Mouse (Mus musculus): ENCODE results near the gene Fmn2. TPM values are rescaled to one million over a fixed set of nuclear protein-coding genes. Genes with fewer than 3 reads are reported as not detected.

Fmn2 gene
- total RNA-seq, 1 experiment from 2014 or later, result 5.0 TPM

DNA sequence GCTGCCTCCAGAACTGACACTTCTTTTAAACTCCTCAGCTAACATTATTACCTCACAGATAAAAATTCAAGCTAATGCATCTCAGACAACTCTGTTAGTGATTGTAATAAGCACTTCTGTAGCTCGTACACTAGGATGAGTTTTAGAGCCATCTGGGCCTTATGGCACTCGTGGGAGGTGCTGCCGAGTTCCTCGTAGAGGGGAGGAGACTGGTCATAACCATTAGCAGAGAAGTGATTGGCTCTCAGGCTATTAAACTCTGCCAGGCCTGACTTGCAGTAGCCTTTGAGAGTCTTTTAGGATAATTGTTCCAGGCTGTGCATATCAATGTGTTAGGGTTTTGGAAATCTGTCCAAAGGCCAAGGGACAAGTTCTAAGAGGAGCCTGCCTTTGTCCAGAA is 55.6 kb downstream of the Fmn2 start:
- DNase-seq, result no peak

DNA sequence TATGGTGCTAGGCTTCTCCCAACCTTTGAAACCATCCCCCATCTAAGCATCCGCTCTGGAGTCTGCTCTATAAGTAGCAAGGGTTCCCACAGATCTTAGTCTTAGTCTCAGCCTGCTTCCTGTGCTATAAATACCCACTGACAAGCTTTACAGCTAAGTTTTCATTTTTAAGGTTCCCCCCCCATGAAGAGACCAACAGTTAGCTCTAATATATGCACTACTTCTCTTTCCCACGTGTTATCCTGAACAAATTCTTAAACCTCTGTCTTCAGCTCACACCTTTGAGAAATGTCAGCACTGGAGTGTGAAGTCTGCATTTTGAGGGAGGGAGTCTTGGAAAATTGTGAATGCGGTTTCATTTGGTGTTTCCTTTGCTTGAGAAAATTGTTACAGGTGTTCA is 56.2 kb downstream of the Fmn2 start:
- DNase-seq, result no peak

GRCm38 (mm10) chr1:174558488-174558887 is 56.9 kb downstream of the Fmn2 start:
- no peak for DNase-seq

DNA sequence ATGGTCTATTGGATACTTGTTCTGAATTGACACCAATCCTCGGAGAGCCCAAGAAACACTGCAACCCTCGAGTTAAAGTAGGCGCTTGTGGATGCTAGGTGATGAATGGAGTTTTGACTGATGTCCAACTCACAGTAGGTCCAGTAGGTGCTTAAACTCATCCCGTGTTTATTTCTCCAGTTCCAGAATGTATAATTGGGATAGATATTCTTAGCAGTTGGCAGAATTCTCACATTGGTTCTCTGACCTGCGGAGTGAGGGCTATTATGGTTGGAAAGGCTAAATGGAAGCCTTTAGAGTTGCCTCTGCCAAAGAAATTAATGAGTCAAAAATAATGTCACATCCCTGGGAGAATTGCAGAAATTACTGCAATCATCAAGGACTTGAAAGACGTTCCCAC is 62.9 kb downstream of the Fmn2 start:
- DNase-seq, result no peak

GRCm38 (mm10) chr1:174568609-174569008 is 67.0 kb downstream of the Fmn2 start:
- no peak for DNase-seq

DNA sequence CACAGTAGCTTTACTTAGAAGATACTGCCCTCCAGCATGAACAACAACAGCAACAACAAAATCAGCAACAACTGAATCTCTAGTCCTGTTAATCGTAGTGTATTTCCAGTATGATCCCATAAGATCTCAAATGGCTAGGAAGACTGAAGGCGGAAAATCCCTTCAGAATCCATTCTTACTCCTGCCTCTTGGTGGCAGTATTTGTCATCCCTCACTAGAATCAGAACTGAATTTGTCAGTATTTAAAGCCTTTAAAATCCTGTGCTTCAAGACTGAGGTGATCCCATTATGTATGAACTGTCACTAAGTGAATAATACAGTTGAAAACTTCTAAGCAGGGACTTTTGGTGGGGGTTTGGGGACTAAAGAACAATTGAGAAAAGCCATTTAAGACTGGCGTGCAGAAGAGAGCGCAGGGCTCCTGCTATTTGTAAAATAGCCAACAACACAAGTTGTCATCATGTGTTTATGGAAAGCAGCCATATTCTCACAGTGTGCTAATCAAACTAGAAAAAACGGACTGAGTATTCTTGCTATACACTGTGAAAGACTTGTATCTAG is 90.9 kb downstream of the Fmn2 start:
- DNase-seq, result no peak

DNA sequence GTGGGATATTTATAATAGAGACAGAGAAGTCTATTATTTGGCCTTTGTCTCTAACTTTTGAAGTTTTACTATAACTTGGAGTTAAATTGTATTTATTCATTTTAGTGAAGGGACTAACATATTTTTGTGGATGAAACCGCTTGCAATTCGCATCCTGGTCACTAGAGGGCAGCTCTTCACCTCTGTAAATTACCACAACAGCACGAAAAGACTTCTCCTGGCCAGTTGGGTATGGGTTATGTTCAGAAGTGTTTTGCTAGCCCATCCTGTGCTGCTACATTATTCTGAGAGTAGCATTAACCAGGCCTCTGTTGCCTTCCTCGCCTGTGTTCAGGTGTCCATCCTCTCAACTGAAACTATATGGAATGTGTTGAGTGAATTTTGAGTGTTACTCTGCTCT is 93.4 kb downstream of the Fmn2 start:
- DNase-seq, result peak; percentile 50

DNA sequence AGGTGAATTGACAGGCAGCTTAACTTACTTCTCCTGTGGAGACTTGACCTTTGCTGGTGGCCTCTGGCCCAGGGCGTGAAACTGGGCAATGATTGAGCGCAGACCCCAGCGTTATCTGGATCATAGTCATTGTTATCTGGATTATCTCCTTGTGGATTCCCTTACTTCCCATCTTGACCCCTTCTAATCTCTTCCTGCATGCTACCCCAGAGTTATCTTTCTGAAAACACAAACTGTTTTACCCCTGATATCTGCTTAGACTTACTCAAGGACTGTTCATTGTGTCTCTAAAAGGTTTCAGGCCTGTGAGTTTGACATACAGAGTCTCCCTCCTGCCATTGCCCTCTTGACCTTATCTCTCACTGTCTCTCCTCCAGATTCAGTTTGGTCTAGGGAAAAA is 95.9 kb downstream of the Fmn2 start:
- no peak for DNase-seq

GRCm38 (mm10) chr1:174598226-174598625 is 96.6 kb downstream of the Fmn2 start:
- DNase-seq, result no peak

DNA sequence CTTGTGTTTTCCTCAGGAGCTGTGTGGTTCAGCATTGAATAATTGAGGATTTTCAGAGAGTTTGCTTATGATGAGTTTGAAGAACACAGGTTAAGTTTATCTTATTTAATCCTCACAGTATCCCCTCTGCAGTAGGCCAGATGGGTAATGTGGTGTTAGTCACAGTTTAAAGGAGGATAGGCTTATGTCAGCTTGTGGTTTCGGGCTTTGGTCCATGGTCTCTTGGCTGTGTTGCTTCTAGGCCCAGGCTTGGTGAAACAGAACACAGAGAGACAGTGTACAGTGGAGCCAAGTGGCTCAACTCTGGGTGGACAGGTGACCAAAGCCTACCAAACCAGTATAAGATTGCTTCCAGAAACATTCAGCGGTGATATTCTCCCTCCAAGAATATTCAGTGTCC is 98.4 kb downstream of the Fmn2 start:
- DNase-seq, result no peak

- DNase-seq, result no peak
Observed at GRCm38 (mm10) chr1:174600620-174601019, 99.0 kb downstream of the Fmn2 start.

GRCm38 (mm10) chr1:174617368-174617767 is 115.7 kb downstream of the Fmn2 start:
- no peak for DNase-seq

DNA sequence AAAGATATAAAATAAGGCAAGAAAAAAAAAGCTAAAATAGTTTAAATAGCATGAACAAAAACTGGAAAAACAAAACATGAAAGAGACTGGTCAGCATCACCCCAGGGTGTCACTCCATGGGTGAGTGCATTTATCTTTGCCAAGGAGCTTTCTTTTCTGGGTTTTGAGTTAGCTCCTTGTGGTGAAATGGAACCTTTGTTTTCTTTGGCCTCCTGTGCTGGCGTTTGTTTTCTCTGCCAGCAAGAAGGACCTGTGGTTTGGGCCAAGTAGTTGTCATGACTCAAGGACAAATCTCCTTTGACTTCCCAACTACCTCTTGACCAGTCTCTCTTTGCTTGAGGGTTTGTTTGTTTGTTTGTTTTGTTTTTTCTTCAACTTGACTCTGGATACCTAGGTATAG is 119.9 kb downstream of the Fmn2 start:
- no peak for DNase-seq

- no peak for DNase-seq
Observed at GRCm38 (mm10) chr1:174623054-174623453, 121.4 kb downstream of the Fmn2 start.

DNA sequence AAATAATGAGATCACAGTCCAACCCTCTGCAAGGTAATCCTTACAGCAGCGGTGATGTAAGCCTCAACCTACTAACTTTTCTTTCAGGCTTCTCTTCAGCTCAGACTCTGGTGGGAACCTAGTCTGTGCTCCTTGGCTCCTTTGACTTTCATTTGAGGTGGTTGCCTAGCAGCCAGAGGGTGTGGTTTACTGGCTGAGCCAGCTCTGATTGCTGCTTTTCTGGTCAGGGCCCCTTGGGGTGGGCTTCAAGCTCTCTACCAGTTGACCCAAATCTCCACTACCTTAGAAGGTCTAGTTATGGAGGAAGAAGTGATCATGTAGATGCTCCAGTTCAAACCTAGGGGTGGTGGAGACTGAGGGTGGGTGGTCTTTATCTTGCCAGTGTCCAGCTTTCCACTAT is 128.4 kb downstream of the Fmn2 start:
- no peak for DNase-seq

DNA sequence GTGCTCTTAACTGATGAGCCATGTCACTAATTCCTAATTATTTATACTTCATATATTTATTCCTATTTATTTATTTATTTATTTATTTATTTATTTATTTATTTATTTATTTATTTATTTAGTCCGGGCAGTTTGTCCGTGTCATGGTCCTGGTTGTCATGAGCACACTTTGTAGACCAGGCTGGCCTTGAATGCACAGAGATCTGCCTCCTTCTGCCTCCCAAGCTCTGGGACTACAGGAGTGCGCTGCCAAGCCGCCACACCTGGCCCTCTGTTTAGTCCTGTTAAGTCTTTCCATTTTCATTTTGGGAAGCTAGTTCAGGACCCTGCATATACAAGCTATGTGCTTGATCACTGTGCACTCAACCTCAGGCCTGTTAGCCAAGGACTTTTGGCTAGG is 134.7 kb downstream of the Fmn2 start:
- DNase-seq, result no peak

DNA sequence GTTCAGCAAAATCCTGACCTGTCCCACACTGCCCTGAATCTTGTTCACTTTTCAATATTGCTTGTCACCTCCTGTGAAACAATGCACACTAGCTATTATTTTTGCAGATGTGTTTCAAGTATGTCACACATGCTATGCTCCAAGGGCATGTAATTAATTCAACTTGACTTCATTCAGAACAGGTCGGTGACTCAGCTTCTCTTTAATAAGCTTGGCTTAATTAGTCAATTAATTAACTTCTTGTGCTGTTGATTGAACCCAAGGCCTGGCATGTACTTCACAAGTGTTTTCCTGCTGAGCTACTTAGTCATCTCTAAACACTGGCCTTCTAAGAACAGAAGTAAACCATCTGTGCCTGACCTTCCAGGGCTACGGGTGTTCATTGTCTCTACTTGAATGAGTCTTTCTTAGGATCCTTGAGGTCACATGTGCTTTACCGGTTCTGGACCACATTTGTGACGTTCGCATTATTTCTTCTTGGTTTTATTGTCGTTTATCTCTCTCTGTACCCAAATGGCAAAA is 136.0 kb downstream of the Fmn2 start:
- no peak for DNase-seq

GRCm38 (mm10) chr1:174640901-174641300 is 139.3 kb downstream of the Fmn2 start:
- no peak for DNase-seq

- no peak for DNase-seq
Observed at GRCm38 (mm10) chr1:174643431-174644010, 141.9 kb downstream of the Fmn2 start.

DNA sequence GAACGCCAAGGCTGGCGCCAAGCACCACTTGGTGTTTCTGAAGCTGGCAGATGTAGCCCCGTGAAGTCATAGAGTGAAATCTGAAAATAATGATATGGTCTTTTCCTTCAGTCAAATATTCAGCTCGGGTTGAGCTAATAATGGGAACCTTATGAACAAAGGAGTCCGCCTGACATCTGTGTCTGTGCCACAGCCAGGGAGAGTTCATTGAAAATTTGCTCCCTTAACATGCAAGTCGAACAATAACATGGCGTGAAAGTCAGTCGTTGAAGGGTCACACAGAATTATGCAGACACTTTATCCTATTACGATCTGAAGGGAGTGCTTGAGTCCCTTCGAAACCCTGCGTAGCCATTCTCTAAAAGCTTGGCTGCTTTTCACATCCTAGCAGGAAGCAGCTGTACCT is 147.8 kb downstream of the Fmn2 start:
- no peak for DNase-seq

DNA sequence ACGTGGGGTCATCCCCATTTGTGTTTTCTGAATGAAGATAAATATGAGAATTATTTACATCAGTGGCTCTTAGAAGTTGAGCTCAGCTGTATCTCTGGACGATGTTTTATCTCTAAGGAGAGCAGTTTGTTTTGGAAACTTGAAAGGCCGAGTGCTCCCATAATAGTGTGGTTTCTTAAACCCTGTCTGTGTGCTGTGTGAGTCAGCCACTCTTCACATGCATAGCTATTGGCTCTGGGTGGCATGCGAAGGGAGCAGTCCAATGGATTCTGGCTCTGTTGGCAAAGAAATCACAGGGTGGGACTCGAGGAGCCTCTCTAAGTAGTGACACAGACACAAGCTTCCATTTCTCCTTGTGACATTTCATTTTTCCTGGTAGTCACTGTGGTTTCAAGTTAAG is 152.9 kb downstream of the Fmn2 start:
- no peak for DNase-seq

DNA sequence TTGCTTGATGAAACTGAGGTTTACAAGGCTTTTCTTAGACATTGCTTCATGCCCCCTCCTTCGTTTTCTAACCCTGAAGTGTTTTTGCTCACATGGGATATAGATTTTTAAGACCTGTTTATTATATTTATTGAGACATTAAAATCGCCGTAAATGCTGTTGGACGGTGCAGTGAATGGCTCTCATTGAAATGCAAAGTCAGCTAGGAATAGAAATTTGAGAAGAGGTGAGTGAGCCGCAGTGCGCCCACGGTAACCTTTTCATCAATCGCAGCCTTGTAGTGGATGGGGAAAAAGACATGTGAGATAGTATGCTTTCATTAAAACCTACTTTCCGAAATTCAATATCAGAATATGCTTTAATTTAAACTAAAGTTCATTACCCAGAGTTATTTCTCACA is 153.7 kb downstream of the Fmn2 start:
- DNase-seq, result no peak

GRCm38 (mm10) chr1:174656554-174656953 is 154.9 kb downstream of the Fmn2 start:
- DNase-seq, result no peak

DNA sequence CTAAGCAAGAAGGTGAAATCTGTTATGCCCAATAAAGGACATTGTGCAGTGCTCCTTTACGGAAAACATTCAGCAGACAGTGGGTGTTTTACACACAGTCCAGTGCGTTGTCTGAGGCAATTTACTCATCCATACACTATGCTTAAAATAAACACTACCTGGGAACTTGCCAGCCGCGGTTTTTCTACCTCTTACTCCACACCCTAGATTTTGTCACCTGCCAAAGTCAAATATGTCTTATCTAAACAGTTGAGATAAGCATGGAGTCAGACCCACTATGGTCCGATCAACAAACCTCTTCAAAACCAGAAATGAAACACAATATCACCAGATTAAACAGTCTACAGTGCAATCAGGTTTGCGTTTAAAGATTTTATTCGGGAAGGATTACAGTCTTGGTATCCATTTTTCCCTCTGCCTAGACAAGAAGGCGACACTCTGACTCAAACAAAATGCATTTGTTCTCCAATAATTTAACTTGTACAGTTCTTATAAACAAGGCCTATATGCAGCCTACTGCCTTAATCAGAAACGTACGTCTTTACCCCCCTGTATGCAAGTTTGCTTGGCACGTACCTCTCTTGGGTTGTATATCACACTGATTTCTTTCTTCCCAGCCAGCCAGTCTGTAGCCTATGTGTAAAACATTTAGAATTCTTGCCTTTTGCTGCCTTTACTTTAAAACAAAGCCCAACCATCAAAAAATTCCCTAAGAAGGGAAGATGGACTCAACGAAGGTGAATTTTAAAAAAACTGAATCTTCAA is 158.0 kb downstream of the Fmn2 start:
- DNase-seq, result no peak

All from adrenal gland, postnatal 25 days (tissue).